Mouse (Mus musculus): ENCODE data around the gene Krtap1-4. TPM values are rescaled to one million over a fixed set of nuclear protein-coding genes. Genes with fewer than 3 reads are reported as not detected.
"Not testable (repeated sequence)": the region's sequence is repeated elsewhere in the genome, so short reads cannot be mapped to it uniquely, and the experiment has no call there.

Gene Krtap1-4
- total RNA-seq (2021), result not detected

DNA sequence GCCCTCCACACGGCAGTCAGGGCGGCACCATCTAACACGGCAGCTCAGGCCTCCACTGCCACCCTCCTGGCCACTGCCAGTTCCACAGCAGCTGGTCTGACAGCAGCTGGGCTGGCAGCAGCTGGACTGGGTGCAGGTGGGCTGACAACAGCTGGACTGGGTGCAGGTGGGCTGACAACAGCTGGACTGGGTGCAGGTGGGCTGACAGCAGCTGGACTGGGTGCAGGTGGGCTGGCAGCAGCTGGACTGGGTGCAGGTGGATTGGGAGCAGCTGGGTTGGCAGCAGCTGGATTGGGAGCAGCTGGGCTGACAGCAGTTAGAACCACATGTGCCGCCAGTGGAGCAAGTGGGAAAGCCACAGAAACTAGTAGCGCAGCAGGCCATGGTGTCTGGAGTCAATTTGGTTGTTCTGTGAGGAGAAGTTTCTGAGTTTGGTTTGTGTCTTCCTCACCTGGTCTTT lies at the start of gene Krtap1-4:
TSS of gene Krtap1-4 (minus strand) at position 410 of the 460 bp plus-strand sequence.
- DNase-seq, result no peak

DNA sequence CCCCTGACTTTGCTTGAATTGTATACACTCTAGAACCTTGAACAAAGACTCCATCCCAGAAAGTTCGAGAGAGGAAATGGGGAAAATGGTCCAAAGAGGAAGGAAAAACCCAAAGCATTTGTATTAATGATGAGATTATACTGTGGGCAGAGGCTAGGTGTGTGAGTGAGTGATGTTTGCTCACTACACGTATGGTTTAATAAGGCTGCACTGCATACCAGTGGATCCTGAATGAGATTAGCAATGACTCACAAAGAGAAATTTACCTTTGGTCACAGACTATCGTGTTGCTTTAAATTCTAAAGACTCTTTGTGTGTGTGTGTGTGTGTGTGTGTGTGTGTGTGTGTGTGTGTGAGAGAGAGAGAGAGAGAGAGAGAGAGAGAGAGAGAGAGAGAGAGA lies 47.4 kb upstream of the Krtap1-4 start:
- no peak for DNase-seq

DNA sequence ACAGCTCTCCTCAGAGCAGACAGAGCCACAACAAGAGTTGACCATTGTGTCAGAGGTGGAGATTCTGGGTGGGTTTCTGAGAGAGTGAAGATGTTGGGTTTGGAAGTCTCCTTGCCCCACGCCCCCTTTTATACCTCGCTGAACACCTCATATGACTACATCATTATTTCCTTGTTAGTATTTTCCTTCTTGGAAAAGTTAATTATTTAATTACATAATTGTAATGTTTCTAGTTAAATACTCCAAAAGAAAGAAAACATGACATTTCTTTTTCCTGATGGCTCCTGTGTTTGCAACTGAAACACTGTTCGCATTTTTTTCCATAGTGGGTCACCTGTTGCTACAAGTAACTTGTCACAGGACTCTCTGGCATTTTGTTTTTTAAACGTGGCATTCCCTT lies 44.7 kb upstream of the Krtap1-4 start, which contains the start of gene Krtap4-1:
TSS of gene Krtap4-1 (minus strand) at position 101 of the 400 bp plus-strand sequence.
- no peak for DNase-seq

DNA sequence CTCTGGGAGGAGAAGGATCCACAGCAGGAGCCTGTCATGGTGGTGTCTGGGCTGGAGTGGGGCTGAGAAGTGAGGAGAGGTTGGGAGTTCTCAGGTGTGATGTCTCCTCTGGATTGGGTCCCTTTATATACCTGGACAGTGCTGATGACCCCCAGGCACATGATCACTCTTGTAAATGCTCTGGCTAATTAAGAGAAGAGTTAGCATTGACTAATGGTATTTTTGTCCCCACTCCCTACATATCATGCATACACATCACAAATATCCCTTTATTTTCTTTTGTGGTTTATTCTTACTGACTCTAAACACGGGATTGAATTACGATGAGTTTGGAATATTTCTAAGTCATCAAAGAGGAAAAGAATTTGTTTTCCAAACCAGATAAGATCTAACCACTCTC lies 36.9 kb upstream of the Krtap1-4 start, which contains the start of gene Gm11562:
TSS of gene Gm11562 (minus strand) at position 101 of the 400 bp plus-strand sequence.
- no peak for DNase-seq

DNA sequence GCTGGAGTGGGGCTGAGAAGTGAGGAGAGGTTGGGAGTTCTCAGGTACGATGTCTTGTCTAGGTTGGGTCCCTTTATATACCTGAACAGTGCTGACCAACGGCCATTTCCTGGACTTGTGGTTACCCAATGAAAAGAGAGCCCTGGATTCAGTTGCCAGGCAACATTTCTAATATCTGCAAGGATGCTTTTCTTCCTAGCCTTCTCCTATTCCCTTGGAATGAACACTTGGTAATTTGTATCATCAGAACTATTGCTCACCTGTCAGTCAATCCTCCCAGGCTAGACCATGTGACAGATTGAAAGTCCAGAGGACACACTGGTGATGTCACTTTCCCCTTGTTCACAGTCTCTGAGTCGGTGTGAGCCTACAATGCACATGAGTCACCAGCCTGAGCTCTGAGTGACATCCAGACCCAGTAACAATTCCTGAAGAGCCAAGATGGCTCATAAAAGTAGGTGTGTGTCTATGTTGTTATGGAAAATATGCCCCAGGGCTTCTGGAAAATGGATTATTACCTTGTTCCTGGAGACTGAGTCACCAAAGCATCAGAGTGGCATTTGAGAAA lies 31.4 kb upstream of the Krtap1-4 start, which contains the start of gene Krtap2-4:
TSS of gene Krtap2-4 (minus strand) at position 51 of the 568 bp plus-strand sequence.
- no peak for DNase-seq

DNA sequence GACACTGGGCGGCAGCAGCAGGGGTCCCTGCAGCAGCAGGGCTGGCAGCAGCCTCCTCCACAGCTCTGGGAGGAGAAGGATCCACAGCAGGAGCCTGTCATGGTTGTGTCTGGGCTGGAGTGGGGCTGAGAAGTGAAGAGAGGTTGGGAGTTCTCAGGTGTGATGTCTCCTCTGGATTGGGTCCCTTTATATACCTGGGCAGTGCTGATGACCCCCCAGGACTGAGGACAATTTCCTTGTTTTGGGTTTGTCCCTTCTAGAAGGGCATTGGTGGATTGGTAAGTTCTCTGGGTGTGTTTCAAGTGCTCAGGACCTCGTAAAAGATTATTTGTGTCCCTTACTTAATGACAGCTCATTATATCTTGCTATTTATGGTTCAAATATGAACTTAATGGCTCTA lies 26.6 kb upstream of the Krtap1-4 start, which contains the start of gene Gm11937:
TSS of gene Gm11937 (minus strand) at position 101 of the 400 bp plus-strand sequence.
- DNase-seq, result not testable (repeated sequence)

DNA sequence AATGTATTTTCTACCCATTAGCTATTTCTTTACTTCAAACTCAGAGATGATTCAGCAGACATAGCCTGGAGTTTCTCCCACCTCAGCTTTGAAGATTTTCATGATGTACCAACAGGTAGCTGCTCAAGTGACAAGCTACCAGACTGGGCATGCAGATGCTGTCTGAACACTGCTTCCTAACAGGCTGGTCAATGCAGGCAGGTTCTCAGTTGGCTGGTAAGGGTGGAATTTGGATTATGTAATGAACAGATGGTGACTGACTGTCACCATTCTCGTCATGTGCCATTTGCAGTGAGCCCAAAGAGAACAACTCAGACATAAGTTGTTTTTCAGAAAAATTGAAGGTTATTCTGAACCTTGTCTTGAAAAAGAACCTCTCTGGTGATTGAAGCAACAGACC lies 25.7 kb upstream of the Krtap1-4 start:
- no peak for DNase-seq

DNA sequence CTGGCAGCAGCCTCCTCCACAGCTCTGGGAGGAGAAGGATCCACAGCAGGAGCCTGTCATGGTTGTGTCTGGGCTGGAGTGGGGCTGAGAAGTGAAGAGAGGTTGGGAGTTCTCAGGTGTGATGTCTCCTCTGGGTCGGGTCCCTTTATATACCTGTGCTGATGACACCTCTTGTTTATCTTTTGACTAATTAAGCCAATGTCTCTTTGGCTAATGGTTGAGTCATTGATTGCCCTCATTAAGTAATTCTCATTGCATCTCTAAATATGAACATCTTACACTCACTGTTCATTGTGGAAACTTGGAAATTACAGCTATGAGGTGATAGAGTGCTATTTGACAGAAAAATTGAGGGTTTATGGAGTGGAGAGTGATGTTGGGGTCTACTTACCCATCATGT lies 19.8 kb upstream of the Krtap1-4 start, which contains the start of gene Gm11938:
TSS of gene Gm11938 (minus strand) at position 101 of the 400 bp plus-strand sequence.
- not testable (repeated sequence) for DNase-seq

DNA sequence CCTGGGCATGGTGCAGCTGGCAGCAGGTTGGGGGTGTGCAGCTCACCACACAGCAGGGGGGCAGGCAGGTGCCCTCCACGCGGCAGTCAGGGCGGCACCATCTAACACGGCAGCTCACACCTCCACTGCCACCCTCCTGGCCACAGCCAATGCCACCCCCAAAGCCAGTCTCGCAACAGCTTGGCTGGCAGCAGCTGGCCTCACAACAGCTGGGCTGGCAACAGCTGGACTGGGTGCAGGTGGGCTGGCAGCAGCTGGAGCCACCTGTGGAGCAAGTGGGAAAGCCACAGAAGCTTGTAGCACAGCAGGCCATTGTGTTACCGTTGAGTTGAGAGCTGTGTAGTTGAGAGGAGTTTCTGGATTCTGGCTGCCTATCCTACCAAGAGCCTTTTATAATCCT lies 14.3 kb upstream of the Krtap1-4 start, which contains the start of gene Krtap9-3:
TSS of gene Krtap9-3 (minus strand) at position 364 of the 400 bp plus-strand sequence.
- DNase-seq, result not testable (repeated sequence)

DNA sequence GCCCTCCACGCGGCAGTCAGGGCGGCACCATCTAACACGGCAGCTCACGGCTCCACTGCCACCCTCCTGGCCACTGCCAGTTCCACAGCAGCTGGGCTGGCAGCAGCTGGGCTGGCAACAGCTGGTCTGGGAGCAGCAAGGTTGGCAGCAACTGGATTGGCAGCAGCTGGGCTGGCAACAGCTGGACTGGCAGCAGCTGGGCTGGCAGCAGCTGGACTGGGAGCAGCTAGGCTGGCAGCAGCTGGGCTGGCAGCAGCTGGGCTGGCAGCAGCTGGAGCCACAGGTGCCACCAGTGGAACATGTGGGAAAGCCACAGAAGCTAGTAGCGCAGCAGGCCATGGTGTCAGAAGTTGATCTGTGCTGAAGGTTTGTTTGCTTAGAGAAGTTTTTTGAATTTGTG lies 7.5 kb upstream of the Krtap1-4 start, which contains the start of gene Krtap1-3:
TSS of gene Krtap1-3 (minus strand) at position 359 of the 400 bp plus-strand sequence.
- no peak for DNase-seq

DNA sequence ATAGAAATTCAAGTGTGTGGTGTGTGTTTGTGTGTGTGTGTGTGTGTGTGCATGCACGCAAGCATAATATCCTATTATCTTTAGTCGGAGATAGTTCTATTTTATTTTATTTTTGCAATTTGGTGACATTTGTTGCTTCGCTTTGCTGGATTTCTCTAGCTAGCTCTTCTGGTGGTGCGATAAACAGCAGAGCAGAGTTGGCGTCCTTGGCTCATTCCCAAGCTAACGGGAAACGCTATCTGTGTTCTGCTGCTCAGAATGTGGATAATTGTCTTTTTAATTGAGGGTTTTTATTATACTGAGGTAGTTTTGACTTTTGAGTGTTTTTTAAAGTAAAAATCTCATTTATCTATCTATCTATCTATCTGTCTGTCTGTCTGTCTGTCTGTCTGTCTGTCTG lies 1.6 kb upstream of the Krtap1-4 start:
- DNase-seq, result no peak

DNA sequence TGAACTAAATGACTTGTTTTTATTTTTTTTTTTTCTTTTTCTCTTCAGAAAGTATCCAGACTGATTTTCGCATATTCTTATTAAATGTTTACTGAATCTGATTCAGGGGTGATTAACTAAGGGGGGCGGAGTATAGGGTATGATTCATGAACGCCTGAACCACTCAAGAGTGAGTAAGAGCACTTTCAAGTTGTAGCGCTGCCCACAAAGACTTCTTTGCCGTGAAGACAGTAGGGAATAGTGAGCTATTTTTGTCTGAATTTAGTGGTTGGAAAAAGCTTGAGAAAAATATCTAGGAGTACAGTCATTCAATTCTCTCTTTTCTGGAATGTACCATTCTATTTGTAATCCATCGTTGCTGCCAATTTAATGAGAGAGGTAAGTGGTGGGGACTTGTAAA lies 1.9 kb downstream of the Krtap1-4 start:
- DNase-seq, result no peak

DNA sequence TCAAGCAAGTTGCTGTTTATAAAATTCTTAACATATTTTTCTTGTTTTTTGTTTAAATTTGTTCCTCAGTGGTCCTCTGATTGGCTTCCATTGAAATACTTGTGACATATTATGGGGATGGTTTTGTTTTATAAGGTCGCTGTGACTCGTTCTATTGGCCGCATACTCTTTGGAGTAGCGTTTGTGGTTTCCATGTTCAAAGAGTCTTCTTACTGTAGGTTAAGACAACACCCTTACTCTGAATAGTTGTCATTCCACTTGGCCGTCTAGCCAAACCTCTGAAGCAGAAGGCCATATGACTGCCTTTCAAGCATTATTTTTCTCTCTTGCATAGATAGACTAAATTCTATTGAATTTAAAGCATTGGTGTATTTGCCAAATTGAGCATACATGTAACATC lies 2.4 kb downstream of the Krtap1-4 start:
- no peak for DNase-seq

DNA sequence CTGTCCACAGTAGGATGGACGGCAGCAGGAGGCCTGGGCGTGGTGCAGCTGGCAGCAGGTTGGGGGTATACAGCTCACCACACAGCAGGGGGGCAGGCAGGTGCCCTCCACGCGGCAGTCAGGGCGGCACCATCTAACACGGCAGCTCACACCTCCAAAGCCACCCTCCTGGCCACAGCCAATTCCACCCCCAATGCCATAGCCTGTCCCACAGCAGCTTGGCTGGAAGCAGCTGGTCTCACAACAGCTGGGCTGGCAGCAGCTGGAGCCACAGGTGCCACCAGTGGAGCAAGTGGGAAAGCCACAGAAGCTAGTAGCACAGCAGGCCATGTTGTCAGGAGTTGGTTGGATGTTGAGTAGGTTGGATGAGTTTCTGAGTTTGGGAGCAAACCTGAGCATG lies 2.8 kb downstream of the Krtap1-4 start, which contains the start of gene Krtap1-5:
TSS of gene Krtap1-5 (minus strand) at position 381 of the 400 bp plus-strand sequence.
- DNase-seq, result no peak

DNA sequence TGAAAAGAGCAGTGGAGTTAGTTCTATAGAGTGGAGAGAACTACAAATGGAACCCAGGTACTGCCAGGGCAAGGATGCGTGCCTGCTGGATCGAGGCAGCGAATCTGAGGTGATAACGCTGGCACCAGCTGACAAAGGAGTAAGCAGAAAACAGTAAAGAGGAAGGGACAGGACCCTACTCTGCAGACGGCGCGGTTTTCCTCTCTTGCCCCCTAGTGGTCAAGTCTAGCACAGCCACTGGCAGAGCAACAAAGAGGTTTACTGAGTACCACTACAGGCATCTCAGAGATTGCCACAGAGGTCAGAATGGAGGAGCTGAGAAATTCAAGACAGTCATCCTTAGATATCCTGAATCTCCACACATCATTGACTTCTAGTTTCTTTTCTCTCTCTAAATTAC lies 9.3 kb downstream of the Krtap1-4 start:
- DNase-seq, result peak; percentile 80

DNA sequence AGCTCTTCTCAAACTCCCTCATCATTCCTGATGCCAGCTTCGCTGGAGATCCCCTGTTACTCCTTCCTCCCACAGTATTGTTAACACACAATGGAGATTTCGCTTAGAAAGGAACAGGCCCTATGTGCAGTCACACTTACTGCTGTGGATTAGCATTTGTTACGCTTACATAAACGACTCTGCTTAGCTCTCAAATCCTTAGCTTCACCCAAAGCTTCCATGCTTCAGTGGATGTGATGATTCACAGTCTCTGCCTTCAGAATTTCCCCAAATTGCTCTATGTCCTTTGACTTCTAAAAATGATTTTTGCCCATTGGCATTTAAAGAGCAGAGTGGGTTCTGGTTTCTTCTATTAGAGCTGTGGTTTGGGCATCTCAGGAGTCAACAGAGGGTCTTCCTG lies 10.3 kb downstream of the Krtap1-4 start:
- no peak for DNase-seq

DNA sequence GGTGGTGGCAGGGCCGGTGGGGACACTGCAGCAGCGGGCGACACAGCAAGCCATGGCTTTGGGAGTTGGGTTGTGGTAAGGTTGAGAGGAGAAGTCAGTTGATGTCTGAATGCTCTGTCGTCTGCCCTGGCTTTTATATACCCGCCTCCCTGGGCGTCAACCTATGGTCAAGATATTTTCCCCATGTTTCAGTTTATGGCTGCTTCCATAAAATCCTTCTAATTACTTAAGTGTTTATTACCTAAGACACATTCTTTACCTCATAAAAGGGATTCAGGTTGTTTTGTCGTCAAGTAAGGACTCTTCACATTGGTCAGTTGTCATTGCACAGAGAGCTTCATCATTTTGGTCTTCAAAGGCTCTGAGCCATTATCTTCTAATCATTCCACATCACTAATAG lies 16.9 kb downstream of the Krtap1-4 start, which contains the start of gene Krtap3-1:
TSS of gene Krtap3-1 (minus strand) at position 101 of the 400 bp plus-strand sequence.
- DNase-seq, result no peak

DNA sequence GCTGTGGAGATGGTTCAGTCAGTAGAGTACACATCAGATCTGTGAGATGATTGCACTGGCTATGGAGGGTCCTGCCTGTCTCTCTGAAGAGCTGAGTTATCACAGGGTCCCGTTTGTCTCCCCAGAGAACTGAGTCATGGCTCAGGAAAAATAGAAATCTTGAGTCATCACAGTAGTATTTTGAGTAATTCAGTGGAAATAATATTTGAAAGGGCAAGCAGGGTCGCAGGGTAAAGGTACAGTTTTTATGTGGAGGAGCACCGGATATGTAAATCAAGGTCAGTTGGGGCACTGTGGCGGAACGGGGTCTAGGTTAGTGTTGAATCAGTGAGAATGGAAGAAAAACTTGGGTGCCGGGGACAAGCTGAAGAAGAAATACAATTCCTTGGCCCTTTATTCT lies 20.9 kb downstream of the Krtap1-4 start:
- no peak for DNase-seq

DNA sequence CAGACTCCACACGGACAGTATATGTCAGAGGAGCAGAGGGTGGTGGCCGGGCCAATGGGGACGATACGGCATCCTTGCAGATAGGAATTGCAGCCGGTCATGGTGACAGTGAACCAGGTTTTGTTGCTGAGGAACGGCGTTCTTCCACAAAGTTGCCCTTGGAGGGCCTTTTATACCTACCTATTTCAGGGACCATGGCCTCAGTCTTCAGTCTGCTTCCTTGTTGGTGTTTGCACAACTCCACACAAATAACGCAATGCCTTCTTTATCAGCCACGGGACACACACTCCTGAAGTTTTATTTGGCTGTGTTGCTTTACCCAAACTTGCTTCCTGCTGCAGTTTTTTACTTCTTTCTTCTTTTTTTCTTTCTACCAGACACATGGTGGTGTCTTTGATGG lies 24.1 kb downstream of the Krtap1-4 start, which contains the start of gene Gm11939:
TSS of gene Gm11939 (minus strand) at position 101 of the 400 bp plus-strand sequence.
- DNase-seq, result no peak

DNA sequence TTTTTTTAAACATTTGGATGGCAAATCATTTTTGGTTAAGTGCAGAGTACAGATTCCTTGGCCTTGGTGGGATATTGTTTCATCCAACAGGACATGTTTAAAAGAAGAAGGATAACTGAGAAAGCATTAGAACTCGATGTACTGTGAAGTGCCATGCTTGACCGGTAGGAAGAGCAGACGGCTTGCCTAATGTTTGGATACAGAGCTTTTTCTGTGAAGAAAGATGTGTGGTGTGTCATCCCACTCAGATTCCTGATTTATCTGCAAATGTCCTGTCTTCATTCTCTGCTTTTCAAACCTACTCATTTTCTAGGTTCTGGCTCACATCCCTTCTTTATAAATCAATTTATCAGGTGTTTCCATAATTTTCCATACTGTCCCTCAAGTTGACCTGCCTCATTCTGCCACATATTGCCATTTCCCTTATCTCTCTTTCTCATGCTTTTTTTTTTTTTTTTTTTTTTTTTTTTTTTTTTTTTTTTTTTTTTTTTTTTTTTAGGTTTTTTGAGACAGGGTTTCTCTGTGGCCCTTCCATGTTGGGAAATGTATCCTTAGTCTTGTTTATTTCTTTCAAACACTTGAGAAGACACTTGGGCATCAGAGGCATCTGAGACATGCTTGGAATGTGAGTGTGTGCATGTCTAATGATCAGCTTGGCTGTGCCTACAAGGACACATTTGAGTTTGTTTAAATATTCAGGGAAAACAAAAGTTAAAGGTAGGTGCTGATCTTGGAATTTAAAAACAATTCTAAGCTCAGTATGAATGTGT lies 25.3 kb downstream of the Krtap1-4 start:
- no peak for DNase-seq

DNA sequence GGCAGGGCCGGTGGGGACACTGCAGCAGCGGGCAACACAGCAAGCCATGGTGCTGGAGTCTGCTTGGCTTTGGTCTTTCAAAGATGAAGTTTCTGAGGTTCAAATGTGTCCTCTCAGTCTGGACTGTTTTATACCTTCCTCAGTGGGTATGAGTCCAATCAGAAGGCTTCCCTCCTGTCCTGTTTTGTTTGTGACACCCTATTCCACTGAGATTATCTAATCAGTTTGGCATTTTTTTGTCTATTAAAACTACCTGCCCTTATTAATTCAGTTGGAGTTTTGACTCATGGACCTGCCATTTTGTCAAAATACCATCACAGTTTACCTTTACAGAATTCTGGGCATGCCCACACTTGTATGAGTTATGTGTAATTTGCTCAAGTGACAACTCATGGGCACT lies 26.7 kb downstream of the Krtap1-4 start, which contains the start of gene Krtap3-2:
TSS of gene Krtap3-2 (minus strand) at position 101 of the 400 bp plus-strand sequence.
- no peak for DNase-seq

DNA sequence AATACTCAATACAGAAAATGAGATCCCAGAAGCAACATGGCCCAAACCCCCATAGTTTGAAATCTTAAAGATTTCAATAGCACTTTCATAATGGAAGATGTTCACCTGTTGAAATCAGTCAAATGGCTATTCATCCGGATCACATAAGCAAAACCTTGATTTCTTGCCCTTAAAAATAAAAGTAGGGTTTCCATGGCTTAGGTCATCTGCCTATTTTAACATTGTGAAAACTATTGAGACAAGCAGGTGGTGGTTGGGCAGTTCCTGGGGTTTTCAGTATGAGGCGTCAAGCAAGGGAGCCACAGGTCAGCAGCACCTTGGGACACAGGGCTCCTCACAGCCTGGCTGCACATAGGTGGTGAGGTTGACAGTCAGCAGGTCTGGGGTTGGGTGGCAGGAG lies 27.3 kb downstream of the Krtap1-4 start:
- no peak for DNase-seq

DNA sequence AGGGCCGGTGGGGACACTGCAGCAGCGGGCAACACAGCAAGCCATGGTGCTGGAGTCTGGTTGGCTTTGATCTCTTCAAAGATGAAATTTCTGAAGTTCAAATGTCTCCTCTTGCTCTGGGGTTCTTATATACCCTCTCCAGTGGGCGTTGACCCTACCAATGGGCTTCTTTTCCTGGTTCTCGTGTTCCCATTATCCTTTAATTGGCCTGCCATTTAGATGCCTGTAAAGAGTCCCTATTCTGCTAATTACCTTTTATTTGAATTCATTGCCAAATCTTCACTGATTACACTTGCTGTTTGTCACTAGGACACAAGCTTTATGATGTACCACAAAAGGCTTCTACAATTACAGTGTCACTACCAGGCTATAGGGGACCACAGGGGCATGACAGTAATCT lies 32.7 kb downstream of the Krtap1-4 start, which contains the start of gene Krtap3-3:
TSS of gene Krtap3-3 (minus strand) at position 101 of the 400 bp plus-strand sequence.
- DNase-seq, result no peak

Measured in heart, postnatal 4 days (tissue).